Mouse (Mus musculus) liver, embryonic 12.5 days (tissue): ENCODE results near the gene Rab39b. TPM values are rescaled to one million over a fixed set of nuclear protein-coding genes. Genes with fewer than 3 reads are reported as not detected.
A peak's percentile ranks its signal among the peaks of the same experiment; 100 is the strongest.

Experiments used
- ATAC-seq: fragments of 200-750 bp; cut with Nextera tagmentation; 2 replicates; pipeline ENCODE4 v1.8.0; 2017; ENCODE audit warnings: moderate number of reproducible peaks, mild to moderate bottlenecking, moderate library complexity
- H3K27ac ChIP-seq: fragments of 300-500 bp; sonication (generic); 2 replicates; pipeline ENCODE4 v1.5.1; 2016; ENCODE audit warnings: mild to moderate bottlenecking
- H3K27me3 ChIP-seq: fragments of 300-500 bp; sonication (generic); replicated peaks from 2 replicates; pipeline ENCODE4 v1.6.1; 2016; ENCODE audit warnings: mild to moderate bottlenecking, moderate library complexity
- H3K36me3 ChIP-seq: fragments of 300-500 bp; sonication (generic); 2 replicates; pipeline ENCODE4 v1.6.1; 2016; ENCODE audit warnings: mild to moderate bottlenecking, moderate library complexity
- H3K4me1 ChIP-seq: fragments of 300-500 bp; sonication (generic); 2 replicates; pipeline ENCODE4 v1.6.1; 2016
- H3K4me2 ChIP-seq: fragments of 300-500 bp; sonication (generic); 2 replicates; pipeline ENCODE4 v1.6.1; 2016; ENCODE audit warnings: mild to moderate bottlenecking, moderate library complexity
- H3K4me3 ChIP-seq: fragments of 300-500 bp; sonication (generic); 2 replicates; pipeline ENCODE4 v1.5.1; 2016; ENCODE audit warnings: mild to moderate bottlenecking, moderate library complexity
- H3K9ac ChIP-seq: fragments of 300-500 bp; sonication (generic); 2 replicates; pipeline ENCODE4 v1.6.1; 2016; ENCODE audit warnings: mild to moderate bottlenecking, moderate library complexity
- H3K9me3 ChIP-seq: fragments of 300-500 bp; sonication (generic); replicated peaks from 2 replicates; pipeline ENCODE4 v1.6.1; 2016; ENCODE audit warnings: mild to moderate bottlenecking, moderate library complexity
- WGBS: fragments of 180-500 bp; shearing (Covaris S2); methylation state at CpG from one replicate; pipeline ENCODE4 v1.1.7; 2016; ENCODE audit not compliant: insufficient replicate concordance; 5-methylcytosine and 5-hydroxymethylcytosine counted together
- polyA plus RNA-seq: library from polyadenylated mRNA; unstranded; fragments of >200 nt; fragmentation: Nextera tagmentation; extraction: Ambion mirVana; gene quantifications from 2 replicates; pipeline ENCODE4 v1.2.1, GENCODE M21; 2016

Gene Rab39b
- polyA plus RNA-seq, result 0.17 and 0.18 TPM in 2 replicates

GRCm38 (mm10) chrX:75577582-75578324 is at the start of gene Rab39b:
TSS of gene Rab39b (minus strand) at chrX:75578231.
- H3K27ac ChIP-seq, result no peak within 1 kb of the TSS
- peak within 1 kb of the TSS; percentile 57 for H3K4me2 ChIP-seq
- H3K9ac ChIP-seq, result no peak within 1 kb of the TSS
- no peaks in the 10 kb centered on the region for H3K4me1 ChIP-seq
- H3K9me3 ChIP-seq, result no peaks in the 10 kb centered on the region
- peaks cover 7% of the 10 kb centered on the region for H3K27me3 ChIP-seq
- peak within 1 kb of the TSS; percentile 35 for H3K4me3 ChIP-seq
- WGBS, result 6% methylated on average over 41 of the region's 41 CpGs
- ATAC-seq, result no peak
- H3K36me3 ChIP-seq, result no peaks in the 10 kb centered on the region

- no peaks in the 10 kb centered on the region for H3K36me3 ChIP-seq
- H3K27ac ChIP-seq, result no peak overlapping the region
- WGBS, result 72% methylated on average over 2 of the region's 2 CpGs
- H3K4me2 ChIP-seq, result no peak overlapping the region
- no peak for ATAC-seq
- no peak overlapping the region for H3K4me3 ChIP-seq
- H3K9ac ChIP-seq, result no peak overlapping the region
- H3K9me3 ChIP-seq, result no peaks in the 10 kb centered on the region
- peaks cover 7% of the 10 kb centered on the region for H3K27me3 ChIP-seq
- no peaks in the 10 kb centered on the region for H3K4me1 ChIP-seq
Measured at GRCm38 (mm10) chrX:75578539-75578938, 508 bp upstream of the Rab39b start.

Other genes with a start within 250 kb of the Rab39b start
- 37.2 and 42.4 TPM in 2 replicates for gene Fundc2, start 195.8 kb downstream of the Rab39b start, polyA plus RNA-seq
- gene F8, start 195.6 kb downstream of the Rab39b start, polyA plus RNA-seq, result 0.62 and 1.1 TPM in 2 replicates
- gene Cmc4, start 161.6 kb downstream of the Rab39b start, polyA plus RNA-seq, result 16.3 and 16.9 TPM in 2 replicates
- 6.3 TPM in 2 replicates for gene Mtcp1, start 161.6 kb downstream of the Rab39b start, polyA plus RNA-seq
- 46.3 and 47.8 TPM in 2 replicates for gene Brcc3, start 161.6 kb downstream of the Rab39b start, polyA plus RNA-seq
- 133 and 138 TPM in 2 replicates for gene Vbp1, start 63.9 kb downstream of the Rab39b start, polyA plus RNA-seq